Mouse (Mus musculus): ENCODE measurements around the gene Tns1.

DNA sequence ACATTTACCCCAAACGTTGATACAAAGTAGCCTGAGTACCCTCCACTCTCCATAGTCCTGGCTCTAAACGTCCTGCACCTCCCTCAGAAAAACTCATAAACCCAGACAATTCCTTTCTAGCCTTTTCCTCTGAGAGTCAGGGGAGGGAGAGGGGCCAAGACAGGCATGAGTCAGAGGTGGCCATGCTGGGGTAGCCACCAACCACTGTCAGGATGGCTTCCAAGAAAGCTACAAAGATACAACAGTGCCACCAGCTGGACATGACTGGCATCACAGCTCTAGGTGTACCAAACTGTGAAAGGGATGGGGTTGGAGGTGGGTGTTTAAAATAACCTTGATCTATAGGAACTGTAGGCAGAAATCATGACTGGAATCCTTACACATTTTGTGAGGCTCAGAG, 128.0 kb downstream of the Tns1 start:
- no peak for TF ChIP-seq POLR2A (IDR thresholded peaks at IDR 0.05; ENCODE audit: borderline replicate concordance, extremely low read depth, insufficient read depth, insufficient read length, poor library complexity, severe bottlenecking)
- TF ChIP-seq CTCF (IDR thresholded peaks at IDR 0.05; ENCODE audit: borderline replicate concordance, extremely low read depth, insufficient read depth, insufficient read length) = peak; percentile 72; the same call in 1 of the 2 replicates
